Mouse (Mus musculus) embryonic facial prominence, embryonic 12.5 days (tissue): Measurements from ENCODE around the gene Tnnc1. TPM values are rescaled to one million over a fixed set of nuclear protein-coding genes. Genes with fewer than 3 reads are reported as not detected.

ENCODE experiments used
- ATAC-seq: fragments of 200-750 bp; cut with Nextera tagmentation; 2 replicates; pipeline ENCODE4 v1.8.0; 2017; ENCODE audit not compliant: insufficient number of reproducible peaks, insufficient read depth, low FRiP score, low TSS enrichment
- H3K27ac ChIP-seq: fragments of 300-500 bp; sonication (generic); 2 replicates; pipeline ENCODE4 v1.5.1; 2016; ENCODE audit warnings: mild to moderate bottlenecking
- H3K27me3 ChIP-seq: fragments of 300-500 bp; sonication (generic); 2 replicates; pipeline ENCODE4 v1.6.1; 2016; ENCODE audit warnings: mild to moderate bottlenecking, moderate library complexity
- H3K36me3 ChIP-seq: fragments of 300-500 bp; sonication (generic); 2 replicates; pipeline ENCODE4 v1.6.1; 2016; ENCODE audit warnings: mild to moderate bottlenecking
- H3K4me1 ChIP-seq: fragments of 300-500 bp; sonication (generic); 2 replicates; pipeline ENCODE4 v1.6.1; 2016
- H3K4me2 ChIP-seq: fragments of 300-500 bp; sonication (generic); replicated peaks from 2 replicates; pipeline ENCODE4 v1.6.1; 2016; ENCODE audit warnings: mild to moderate bottlenecking, moderate library complexity
- H3K4me3 ChIP-seq: fragments of 300-500 bp; sonication (generic); 2 replicates; pipeline ENCODE4 v1.5.1; 2016; ENCODE audit warnings: mild to moderate bottlenecking
- H3K9ac ChIP-seq: fragments of 300-500 bp; sonication (generic); 2 replicates; pipeline ENCODE4 v1.6.1; 2016; ENCODE audit warnings: mild to moderate bottlenecking, moderate library complexity
- H3K9me3 ChIP-seq: fragments of 300-500 bp; sonication (generic); 2 replicates; pipeline ENCODE4 v1.6.1; 2016; ENCODE audit warnings: mild to moderate bottlenecking, moderate library complexity
- WGBS: fragments of 180-500 bp; shearing (Covaris S2); methylation state at CpG from one replicate; pipeline ENCODE4 v1.1.7; 2016; 5-methylcytosine and 5-hydroxymethylcytosine counted together
- polyA plus RNA-seq: library from polyadenylated mRNA; unstranded; fragments of >200 nt; fragmentation: Nextera tagmentation; extraction: Ambion mirVana; gene quantifications from 2 replicates; pipeline ENCODE4 v1.2.1, GENCODE M21; 2016

Gene Tnnc1
- polyA plus RNA-seq, 1 experiment from 2014 or later, result 90.7 TPM

DNA sequence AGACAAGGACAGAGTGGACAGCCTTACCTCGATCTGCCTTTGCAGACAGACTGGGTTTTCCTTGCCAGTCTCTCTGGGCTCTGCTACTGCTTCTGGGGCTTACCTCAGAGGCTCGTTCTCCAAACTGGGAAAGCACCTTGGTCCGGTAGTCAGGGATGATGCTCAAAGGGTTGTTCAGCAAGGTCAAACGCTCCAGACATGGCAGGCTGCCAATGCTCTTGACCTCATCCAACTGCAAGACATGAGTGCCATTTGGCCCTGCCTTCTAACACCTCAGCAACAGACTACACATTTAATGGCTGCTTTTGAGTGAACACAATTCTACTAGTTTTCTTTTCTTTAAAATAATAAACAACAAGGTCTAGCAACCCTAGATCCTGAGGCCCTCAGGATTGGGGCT is 21.5 kb upstream of the Tnnc1 start:
- ATAC-seq, result no peak
- Histone ChIP-seq H3K9me3 (no peaks in the 10 kb centered on the region), H3K4me3 (no peak overlapping the region), H3K4me1 (no peaks in the 10 kb centered on the region), H3K9ac (no peak overlapping the region), H3K4me2 (no peak overlapping the region), H3K36me3 (peaks cover 99% of the 10 kb centered on the region), H3K27ac (no peak overlapping the region), H3K27me3 (no peaks in the 10 kb centered on the region)
- WGBS, result 89% methylated on average over 4 of the region's 4 CpGs

- no peak overlapping the region for H3K9ac ChIP-seq
- no peak overlapping the region for H3K4me2 ChIP-seq
- H3K4me1 ChIP-seq, result no peaks in the 10 kb centered on the region
- no peak overlapping the region for H3K4me3 ChIP-seq
- no peak for ATAC-seq
- H3K36me3 ChIP-seq, result peaks cover 100% of the 10 kb centered on the region
- H3K9me3 ChIP-seq, result no peaks in the 10 kb centered on the region
- no peak overlapping the region for H3K27ac ChIP-seq
- H3K27me3 ChIP-seq, result no peaks in the 10 kb centered on the region
- 88% methylated on average over 6 of the region's 6 CpGs for WGBS
Measured at GRCm38 (mm10) chr14:31188771-31189181, 19.3 kb upstream of the Tnnc1 start.

DNA sequence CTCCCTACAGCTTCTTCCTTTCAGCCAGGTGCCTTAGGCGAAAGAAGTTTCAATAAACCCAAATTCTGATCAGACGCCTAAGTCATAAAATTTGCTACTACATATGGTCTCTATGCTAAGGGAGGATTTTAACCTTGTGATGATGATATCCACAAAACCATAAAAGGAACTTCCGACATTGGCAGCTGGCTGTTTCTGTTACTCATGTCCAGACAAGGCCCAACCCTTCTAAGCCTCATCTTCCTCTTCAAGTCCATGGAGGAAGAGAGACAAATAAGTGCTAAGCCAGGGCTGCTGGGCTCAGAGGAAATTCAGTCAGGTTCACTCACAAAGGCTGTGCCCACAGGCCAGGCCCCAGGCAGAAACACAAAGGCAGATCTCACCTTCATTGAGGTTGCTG is 18.8 kb upstream of the Tnnc1 start:
- H3K4me1 ChIP-seq, result no peaks in the 10 kb centered on the region
- H3K36me3 ChIP-seq, result peaks cover 100% of the 10 kb centered on the region
- no peak for ATAC-seq
- WGBS, result 96% methylated on average over 3 of the region's 3 CpGs
- no peak overlapping the region for H3K27ac ChIP-seq
- no peak overlapping the region for H3K9ac ChIP-seq
- H3K4me2 ChIP-seq, result no peak overlapping the region
- no peak overlapping the region for H3K4me3 ChIP-seq
- H3K9me3 ChIP-seq, result no peaks in the 10 kb centered on the region
- H3K27me3 ChIP-seq, result no peaks in the 10 kb centered on the region

DNA sequence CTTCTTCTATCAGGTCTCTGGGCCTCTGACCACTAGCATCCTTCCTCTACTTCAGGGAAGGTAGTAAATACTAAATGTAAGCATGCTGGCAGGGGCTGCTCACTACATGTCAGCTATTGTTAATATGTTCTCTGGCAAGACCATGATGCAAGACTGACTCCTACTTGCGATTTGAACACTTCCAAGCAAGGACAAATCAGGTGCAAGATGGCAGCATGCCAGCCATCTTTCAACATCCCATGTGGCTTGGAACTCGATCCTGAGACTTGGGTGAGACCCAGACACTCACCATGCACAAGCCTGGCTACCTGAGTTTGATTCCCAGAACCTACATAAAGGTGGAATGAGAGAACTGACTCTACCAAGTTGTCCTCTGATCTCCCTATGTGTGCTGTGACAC is 16.2 kb upstream of the Tnnc1 start:
- Histone ChIP-seq H3K4me3 (no peak overlapping the region), H3K27ac (no peak overlapping the region), H3K27me3 (no peaks in the 10 kb centered on the region), H3K9ac (no peak overlapping the region), H3K4me2 (no peak overlapping the region), H3K9me3 (no peaks in the 10 kb centered on the region), H3K36me3 (peaks cover 98% of the 10 kb centered on the region), H3K4me1 (no peaks in the 10 kb centered on the region)
- 82% methylated on average over 2 of the region's 2 CpGs for WGBS
- ATAC-seq, result no peak

DNA sequence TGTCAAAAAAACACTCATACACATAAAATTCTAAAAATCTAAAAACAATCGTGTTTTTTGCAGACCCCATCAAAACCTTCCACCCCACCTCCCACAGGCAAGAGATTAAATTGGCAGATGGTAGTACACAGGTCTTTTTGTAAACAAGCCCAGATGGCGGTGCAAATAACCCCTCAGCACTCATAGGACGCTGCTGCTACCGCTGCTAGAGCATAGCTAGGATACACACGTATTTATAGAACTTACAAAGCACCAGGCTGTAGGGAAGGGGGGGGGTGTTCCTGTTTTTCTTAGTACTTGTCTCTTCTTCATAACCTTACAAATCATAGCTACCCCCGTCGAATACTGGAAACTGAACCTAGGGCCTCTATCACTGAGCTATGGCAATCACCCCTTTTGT is 14.3 kb upstream of the Tnnc1 start:
- no peak overlapping the region for H3K27ac ChIP-seq
- H3K4me1 ChIP-seq, result no peaks in the 10 kb centered on the region
- no peak overlapping the region for H3K4me3 ChIP-seq
- ATAC-seq, result no peak
- H3K27me3 ChIP-seq, result no peaks in the 10 kb centered on the region
- H3K9me3 ChIP-seq, result no peaks in the 10 kb centered on the region
- WGBS, result 85% methylated on average over 7 of the region's 7 CpGs
- no peak overlapping the region for H3K9ac ChIP-seq
- H3K4me2 ChIP-seq, result no peak overlapping the region
- peaks cover 89% of the 10 kb centered on the region for H3K36me3 ChIP-seq

- ATAC-seq, result no peak
- H3K4me2 ChIP-seq, result no peak overlapping the region
- 95% methylated on average over 2 of the region's 2 CpGs for WGBS
- no peak overlapping the region for H3K4me3 ChIP-seq
- H3K36me3 ChIP-seq, result peaks cover 89% of the 10 kb centered on the region
- H3K27me3 ChIP-seq, result no peaks in the 10 kb centered on the region
- no peak overlapping the region for H3K9ac ChIP-seq
- no peaks in the 10 kb centered on the region for H3K4me1 ChIP-seq
- no peaks in the 10 kb centered on the region for H3K9me3 ChIP-seq
- no peak overlapping the region for H3K27ac ChIP-seq
Measured at GRCm38 (mm10) chr14:31194441-31194840, 13.7 kb upstream of the Tnnc1 start.

DNA sequence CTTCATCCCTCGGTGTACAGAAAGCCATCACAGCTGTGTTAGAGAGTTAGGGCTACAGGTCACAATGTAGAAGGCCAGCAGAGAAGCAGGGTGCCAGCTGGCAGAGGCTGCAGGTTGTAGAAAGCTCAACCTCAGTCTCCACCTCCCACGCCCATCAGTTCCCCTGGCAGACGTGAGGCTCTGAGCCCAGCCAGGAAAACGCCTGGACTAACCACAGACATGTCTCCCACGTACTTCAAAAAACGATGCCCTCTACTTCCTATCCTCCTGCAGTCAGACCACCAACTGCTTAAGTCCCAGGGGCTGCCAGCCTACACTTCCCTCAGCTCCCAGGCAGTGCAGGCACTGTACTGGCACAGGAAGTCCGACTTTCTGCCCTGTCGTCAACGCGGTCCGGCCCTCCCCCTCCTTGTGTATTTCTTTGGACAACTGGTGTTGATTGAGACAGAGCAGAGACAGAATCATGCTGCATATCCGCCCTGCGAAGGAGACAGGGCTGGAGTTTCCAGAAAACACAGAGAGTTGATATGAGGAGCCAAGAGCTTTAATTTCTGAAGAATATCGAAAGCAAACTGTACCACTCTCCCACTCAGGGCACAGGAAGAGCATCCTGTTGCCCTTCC is 13.1 kb upstream of the Tnnc1 start:
- Histone ChIP-seq H3K9ac (no peak overlapping the region), H3K27ac (no peak overlapping the region), H3K4me3 (no peak overlapping the region), H3K4me1 (no peaks in the 10 kb centered on the region), H3K36me3 (peaks cover 89% of the 10 kb centered on the region), H3K9me3 (no peaks in the 10 kb centered on the region), H3K4me2 (no peak overlapping the region), H3K27me3 (no peaks in the 10 kb centered on the region)
- 86% methylated on average over 14 of the region's 14 CpGs for WGBS
- no peak for ATAC-seq

- WGBS, result 93% methylated on average over 4 of the region's 4 CpGs
- no peak for ATAC-seq
- H3K4me2 ChIP-seq, result no peak overlapping the region
Measured at GRCm38 (mm10) chr14:31195521-31195920, 12.6 kb upstream of the Tnnc1 start.

GRCm38 (mm10) chr14:31195968-31196367 is 12.1 kb upstream of the Tnnc1 start:
- H3K4me3 ChIP-seq, result no peak overlapping the region
- H3K4me1 ChIP-seq, result no peaks in the 10 kb centered on the region
- H3K27me3 ChIP-seq, result no peaks in the 10 kb centered on the region
- no peaks in the 10 kb centered on the region for H3K9me3 ChIP-seq
- ATAC-seq, result no peak
- H3K27ac ChIP-seq, result no peak overlapping the region
- no peak overlapping the region for H3K9ac ChIP-seq
- H3K4me2 ChIP-seq, result no peak overlapping the region
- peaks cover 89% of the 10 kb centered on the region for H3K36me3 ChIP-seq

More at GRCm38 (mm10) chr14:31195521-31195920, 12.6 kb upstream of the Tnnc1 start:
- H3K27me3 ChIP-seq, result no peaks in the 10 kb centered on the region
- no peak overlapping the region for H3K9ac ChIP-seq
- peaks cover 89% of the 10 kb centered on the region for H3K36me3 ChIP-seq
- no peak overlapping the region for H3K4me3 ChIP-seq
- H3K27ac ChIP-seq, result no peak overlapping the region
- H3K9me3 ChIP-seq, result no peaks in the 10 kb centered on the region
- H3K4me1 ChIP-seq, result no peaks in the 10 kb centered on the region

DNA sequence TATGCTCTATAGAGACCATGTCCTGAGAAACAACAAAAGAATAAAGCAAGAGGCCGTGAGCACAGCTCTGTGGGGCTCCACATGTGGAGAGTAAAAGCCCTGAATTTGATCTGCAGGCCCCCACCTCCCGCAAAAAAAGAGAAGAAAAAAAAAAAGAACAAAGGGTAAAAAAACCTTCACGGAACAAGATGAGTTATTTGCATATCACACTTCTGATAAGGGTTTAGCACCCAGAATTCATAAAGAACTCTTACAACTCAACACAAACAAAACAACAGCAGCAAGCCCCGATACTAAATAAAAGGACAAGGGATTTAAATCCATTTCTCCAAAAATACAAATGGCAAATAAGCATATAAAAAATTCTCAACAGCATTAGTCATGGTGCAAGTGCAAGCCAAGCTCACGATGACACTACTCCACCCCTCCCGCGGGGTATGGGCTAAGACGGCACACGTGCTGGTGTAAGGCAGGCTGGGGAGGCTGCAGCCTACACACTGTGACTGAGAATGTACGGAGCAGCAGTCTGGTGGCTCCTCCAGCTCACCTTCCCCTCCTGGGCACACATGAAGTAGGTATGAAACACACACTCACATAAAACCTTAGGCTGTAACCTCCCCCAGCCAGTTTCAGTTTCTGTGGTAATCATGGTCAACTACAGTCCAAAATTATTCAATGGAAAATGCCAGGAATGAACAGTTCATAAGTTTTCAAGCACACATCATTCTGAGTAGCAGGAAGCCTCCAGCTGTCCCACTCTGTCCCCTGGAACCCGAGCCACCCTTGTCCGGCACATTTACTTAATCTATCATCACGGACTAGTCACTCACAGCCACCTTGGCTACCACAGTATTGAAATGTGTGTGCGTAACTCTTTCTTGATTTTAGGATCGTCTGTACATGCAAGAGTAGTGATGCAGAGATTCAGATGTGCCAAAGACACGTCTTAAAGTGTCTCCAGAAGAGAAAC is 10.3 kb upstream of the Tnnc1 start:
- Histone ChIP-seq H3K9ac (no peak overlapping the region), H3K4me2 (no peak overlapping the region), H3K27me3 (no peaks in the 10 kb centered on the region), H3K9me3 (no peaks in the 10 kb centered on the region), H3K4me3 (no peak overlapping the region), H3K4me1 (no peaks in the 10 kb centered on the region), H3K27ac (no peak overlapping the region), H3K36me3 (peaks cover 88% of the 10 kb centered on the region)
- no peak for ATAC-seq
- 78% methylated on average over 16 of the region's 16 CpGs for WGBS

GRCm38 (mm10) chr14:31199599-31199998 is 8.5 kb upstream of the Tnnc1 start:
- H3K9ac ChIP-seq, result no peak overlapping the region
- H3K36me3 ChIP-seq, result peaks cover 87% of the 10 kb centered on the region
- H3K27me3 ChIP-seq, result no peaks in the 10 kb centered on the region
- H3K4me1 ChIP-seq, result peaks cover 3% of the 10 kb centered on the region
- H3K27ac ChIP-seq, result no peak overlapping the region
- no peak overlapping the region for H3K4me2 ChIP-seq
- WGBS, result 93% methylated on average over 7 of the region's 7 CpGs
- ATAC-seq, result no peak
- no peak overlapping the region for H3K4me3 ChIP-seq
- no peaks in the 10 kb centered on the region for H3K9me3 ChIP-seq

DNA sequence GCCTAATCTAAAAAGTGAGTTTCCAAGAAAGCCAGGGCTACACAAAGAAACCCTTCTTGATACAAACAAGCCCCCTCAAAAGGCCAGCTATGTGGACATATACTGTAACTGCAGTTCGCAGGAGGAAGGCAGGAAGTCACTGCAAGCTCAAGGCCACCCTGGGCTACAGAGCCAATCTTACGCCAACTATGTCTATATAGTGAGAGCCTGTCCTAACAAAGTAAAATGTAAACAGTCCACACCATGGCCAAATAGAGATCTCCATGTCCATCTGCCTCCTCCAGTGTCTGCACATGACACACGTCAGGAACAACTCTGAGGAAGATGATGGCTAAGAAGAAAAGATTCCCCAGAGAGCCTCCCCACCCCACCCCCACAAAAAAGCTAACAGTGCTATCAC is 8.1 kb upstream of the Tnnc1 start:
- no peak overlapping the region for H3K4me2 ChIP-seq
- H3K4me3 ChIP-seq, result no peak overlapping the region
- H3K9ac ChIP-seq, result no peak overlapping the region
- ATAC-seq, result no peak
- H3K27me3 ChIP-seq, result no peaks in the 10 kb centered on the region
- H3K36me3 ChIP-seq, result peaks cover 83% of the 10 kb centered on the region
- 83% methylated on average over 3 of the region's 3 CpGs for WGBS
- no peaks in the 10 kb centered on the region for H3K9me3 ChIP-seq
- peaks cover 7% of the 10 kb centered on the region for H3K4me1 ChIP-seq
- H3K27ac ChIP-seq, result no peak overlapping the region
